Mouse (Mus musculus): Measurements from ENCODE around the gene Lrig2. TPM values are rescaled to one million over a fixed set of nuclear protein-coding genes. Genes with fewer than 3 reads are reported as not detected.

The Lrig2 gene
- polyA plus RNA-seq, 1 experiment from 2014 or later = 2.5 TPM

DNA sequence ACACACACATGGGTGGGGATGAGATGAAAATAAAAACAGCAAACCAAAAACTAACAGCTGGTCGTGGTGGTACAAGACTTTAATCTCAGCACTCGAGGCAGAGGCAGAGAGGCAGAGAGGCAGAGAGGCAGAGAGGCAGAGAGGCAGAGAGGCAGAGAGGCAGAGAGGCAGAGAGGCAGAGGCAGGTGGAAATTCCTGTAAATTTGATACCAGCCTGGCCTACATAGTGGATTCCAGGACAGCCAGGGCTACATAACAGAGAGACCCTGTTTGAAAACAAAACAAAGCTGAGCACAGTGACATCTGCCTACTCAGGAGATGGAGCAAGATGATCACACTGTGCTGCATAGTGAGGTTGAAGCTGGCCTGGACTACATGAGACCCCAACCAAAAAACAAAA, 64.5 kb downstream of the Lrig2 start:
- ATAC-seq (no peak), DNase-seq (no peak)
- no peak overlapping the region for H3K9ac ChIP-seq (replicated peaks)
- H3K36me3 ChIP-seq (replicated peaks; ENCODE audit: insufficient read depth, low read length) = no peaks in the 10 kb centered on the region
- 0 out of 2 replicates have a peak, but pooled peaks cover 2% of the 10 kb centered on the region for H3K4me1 ChIP-seq (ENCODE audit: insufficient read depth)
- no peak overlapping the region for H3K4me2 ChIP-seq (ENCODE audit: low read depth, low read length)
- no peak overlapping the region for H3K27ac ChIP-seq (ENCODE audit: low read depth)
- H3K4me3 ChIP-seq (ENCODE audit: low read depth, low read length) = no peak overlapping the region
- WGBS (ENCODE audit: insufficient replicate concordance) = 55% methylated on average over 2 of the region's 2 CpGs
- H3K27me3 ChIP-seq (ENCODE audit: insufficient read depth, low read length) = no peaks in the 10 kb centered on the region
- TF ChIP-seq CTCF (IDR thresholded peaks at IDR 0.05; ENCODE audit: low read depth) (no peak), EP300 (IDR thresholded peaks at IDR 0.05; ENCODE audit: low read depth) (no peak)
- H3K9me3 ChIP-seq (ENCODE audit: low read length) = no peaks in the 10 kb centered on the region

GRCm38 (mm10) chr3:104446689-104447088, 65.0 kb downstream of the Lrig2 start:
- no peaks in the 10 kb centered on the region for H3K9me3 ChIP-seq (ENCODE audit: low read length)

DNA sequence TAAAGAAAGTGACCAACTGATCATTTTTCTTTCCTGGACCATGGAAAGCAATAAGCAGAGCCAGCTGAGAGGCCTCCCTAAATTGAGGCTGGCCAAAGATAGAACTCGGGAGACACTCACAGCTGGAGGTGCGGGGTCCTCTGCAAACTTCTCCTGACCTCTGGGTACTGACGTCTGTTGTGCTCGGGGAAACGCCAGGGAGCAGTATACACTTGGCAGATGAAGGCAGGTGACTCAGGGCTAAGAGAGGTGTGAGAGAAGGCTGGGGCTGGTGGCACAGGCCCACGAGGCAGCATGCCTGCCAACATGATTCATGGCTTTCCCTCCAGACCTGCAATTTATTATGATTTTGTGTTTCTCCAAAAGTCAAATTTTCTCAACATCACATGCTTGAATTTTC, 66.1 kb downstream of the Lrig2 start:
- no peak for ATAC-seq
- Histone ChIP-seq H3K9me3 (ENCODE audit: low read length) (no peaks in the 10 kb centered on the region), H3K27me3 (ENCODE audit: insufficient read depth, low read length) (no peaks in the 10 kb centered on the region), H3K4me1 (ENCODE audit: insufficient read depth) (0 out of 2 replicates have a peak, but pooled peaks cover 2% of the 10 kb centered on the region), H3K4me3 (ENCODE audit: low read depth, low read length) (no peak overlapping the region), H3K9ac (replicated peaks) (no peak overlapping the region), H3K27ac (ENCODE audit: low read depth) (no peak overlapping the region), H3K36me3 (replicated peaks; ENCODE audit: insufficient read depth, low read length) (no peaks in the 10 kb centered on the region), H3K4me2 (ENCODE audit: low read depth, low read length) (no peak overlapping the region)
- TF ChIP-seq CTCF (IDR thresholded peaks at IDR 0.05; ENCODE audit: low read depth) (no peak), EP300 (IDR thresholded peaks at IDR 0.05; ENCODE audit: low read depth) (no peak)
- 53% methylated on average over 6 of the region's 6 CpGs for WGBS (ENCODE audit: insufficient replicate concordance)
- DNase-seq = no peak

More at GRCm38 (mm10) chr3:104446689-104447088, 65.0 kb downstream of the Lrig2 start:
- 74% methylated on average over 6 of the region's 6 CpGs for WGBS (ENCODE audit: insufficient replicate concordance)
- H3K36me3 ChIP-seq (replicated peaks; ENCODE audit: insufficient read depth, low read length) = no peaks in the 10 kb centered on the region
- no peak overlapping the region for H3K4me2 ChIP-seq (ENCODE audit: low read depth, low read length)
- TF ChIP-seq EP300 (IDR thresholded peaks at IDR 0.05; ENCODE audit: low read depth) (no peak), CTCF (IDR thresholded peaks at IDR 0.05; ENCODE audit: low read depth) (no peak)
- no peak for ATAC-seq
- H3K9ac ChIP-seq (replicated peaks) = no peak overlapping the region
- 0 out of 2 replicates have a peak, but pooled peaks cover 2% of the 10 kb centered on the region for H3K4me1 ChIP-seq (ENCODE audit: insufficient read depth)
- H3K27me3 ChIP-seq (ENCODE audit: insufficient read depth, low read length) = no peaks in the 10 kb centered on the region
- DNase-seq = no peak
- H3K27ac ChIP-seq (ENCODE audit: low read depth) = no peak overlapping the region
- no peak overlapping the region for H3K4me3 ChIP-seq (ENCODE audit: low read depth, low read length)

- no peaks in the 10 kb centered on the region for H3K36me3 ChIP-seq (replicated peaks; ENCODE audit: insufficient read depth, low read length)
- H3K27ac ChIP-seq (ENCODE audit: low read depth) = no peak overlapping the region
- H3K27me3 ChIP-seq (ENCODE audit: insufficient read depth, low read length) = no peaks in the 10 kb centered on the region
- ATAC-seq = no peak
- TF ChIP-seq CTCF (IDR thresholded peaks at IDR 0.05; ENCODE audit: low read depth) = no peak
- TF ChIP-seq EP300 (IDR thresholded peaks at IDR 0.05; ENCODE audit: low read depth) = no peak
- 0 out of 2 replicates have a peak, but pooled peaks cover 3% of the 10 kb centered on the region for H3K4me1 ChIP-seq (ENCODE audit: insufficient read depth)
- no peak overlapping the region for H3K4me3 ChIP-seq (ENCODE audit: low read depth, low read length)
- H3K4me2 ChIP-seq (ENCODE audit: low read depth, low read length) = no peak overlapping the region
- DNase-seq = no peak
- 63% methylated on average over 3 of the region's 3 CpGs for WGBS (ENCODE audit: insufficient replicate concordance)
- H3K9ac ChIP-seq (replicated peaks) = no peak overlapping the region
- H3K9me3 ChIP-seq (ENCODE audit: low read length) = no peaks in the 10 kb centered on the region
Measured at GRCm38 (mm10) chr3:104444946-104445460, 66.7 kb downstream of the Lrig2 start.

DNA sequence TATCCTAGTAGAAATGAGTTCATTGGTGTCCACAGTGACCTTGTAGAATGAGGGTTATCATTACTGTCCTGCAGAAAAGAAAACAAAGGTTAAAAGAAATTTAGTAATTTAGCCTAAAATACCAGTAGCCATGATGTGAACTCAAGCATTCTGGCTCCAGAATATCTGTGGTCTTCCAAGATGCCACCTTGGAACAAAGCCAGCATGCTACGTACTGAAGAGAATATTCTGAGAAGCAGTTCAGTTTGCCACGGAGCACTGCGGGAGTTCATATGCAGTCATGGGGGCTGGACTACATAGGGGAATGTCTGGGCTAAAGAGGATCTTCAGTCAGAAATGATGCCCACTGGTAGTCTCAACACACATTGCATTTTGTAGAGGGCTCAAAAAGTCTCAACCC, 67.6 kb downstream of the Lrig2 start:
- no peak overlapping the region for H3K4me3 ChIP-seq (ENCODE audit: low read depth, low read length)
- H3K36me3 ChIP-seq (replicated peaks; ENCODE audit: insufficient read depth, low read length) = no peaks in the 10 kb centered on the region
- H3K9me3 ChIP-seq (ENCODE audit: low read length) = no peaks in the 10 kb centered on the region
- H3K27me3 ChIP-seq (ENCODE audit: insufficient read depth, low read length) = no peaks in the 10 kb centered on the region
- ATAC-seq (no peak), DNase-seq (no peak)
- no peak overlapping the region for H3K4me2 ChIP-seq (ENCODE audit: low read depth, low read length)
- H3K27ac ChIP-seq (ENCODE audit: low read depth) = no peak overlapping the region
- 0 out of 2 replicates have a peak, but pooled peaks cover 6% of the 10 kb centered on the region for H3K4me1 ChIP-seq (ENCODE audit: insufficient read depth)
- no peak for TF ChIP-seq CTCF (IDR thresholded peaks at IDR 0.05; ENCODE audit: low read depth)
- TF ChIP-seq EP300 (IDR thresholded peaks at IDR 0.05; ENCODE audit: low read depth) = no peak
- 80% methylated on average over 3 of the region's 3 CpGs for WGBS (ENCODE audit: insufficient replicate concordance)
- H3K9ac ChIP-seq (replicated peaks) = no peak overlapping the region

GRCm38 (mm10) chr3:104442357-104442756, 69.4 kb downstream of the Lrig2 start:
- no peak overlapping the region for H3K9ac ChIP-seq (replicated peaks)

More at GRCm38 (mm10) chr3:104442357-104442756, 69.4 kb downstream of the Lrig2 start:
- Histone ChIP-seq H3K27me3 (ENCODE audit: insufficient read depth, low read length) (no peaks in the 10 kb centered on the region), H3K36me3 (replicated peaks; ENCODE audit: insufficient read depth, low read length) (no peaks in the 10 kb centered on the region), H3K4me3 (ENCODE audit: low read depth, low read length) (no peak overlapping the region), H3K4me2 (ENCODE audit: low read depth, low read length) (peak overlapping the region; percentile 47), H3K4me1 (ENCODE audit: insufficient read depth) (peaks cover 10% of the 10 kb centered on the region; the same call in 1 of the 2 replicates), H3K27ac (ENCODE audit: low read depth) (no peak overlapping the region), H3K9me3 (ENCODE audit: low read length) (no peaks in the 10 kb centered on the region)
- no peak for TF ChIP-seq CTCF (IDR thresholded peaks at IDR 0.05; ENCODE audit: low read depth)
- no peak for TF ChIP-seq EP300 (IDR thresholded peaks at IDR 0.05; ENCODE audit: low read depth)
- 25% methylated on average over 5 of the region's 5 CpGs for WGBS (ENCODE audit: insufficient replicate concordance)
- DNase-seq (no peak), ATAC-seq (no peak)

All from liver, postnatal 0 days (tissue).